Mouse (Mus musculus): ENCODE measurements around the gene Adcy7.

The Adcy7 gene

DNA sequence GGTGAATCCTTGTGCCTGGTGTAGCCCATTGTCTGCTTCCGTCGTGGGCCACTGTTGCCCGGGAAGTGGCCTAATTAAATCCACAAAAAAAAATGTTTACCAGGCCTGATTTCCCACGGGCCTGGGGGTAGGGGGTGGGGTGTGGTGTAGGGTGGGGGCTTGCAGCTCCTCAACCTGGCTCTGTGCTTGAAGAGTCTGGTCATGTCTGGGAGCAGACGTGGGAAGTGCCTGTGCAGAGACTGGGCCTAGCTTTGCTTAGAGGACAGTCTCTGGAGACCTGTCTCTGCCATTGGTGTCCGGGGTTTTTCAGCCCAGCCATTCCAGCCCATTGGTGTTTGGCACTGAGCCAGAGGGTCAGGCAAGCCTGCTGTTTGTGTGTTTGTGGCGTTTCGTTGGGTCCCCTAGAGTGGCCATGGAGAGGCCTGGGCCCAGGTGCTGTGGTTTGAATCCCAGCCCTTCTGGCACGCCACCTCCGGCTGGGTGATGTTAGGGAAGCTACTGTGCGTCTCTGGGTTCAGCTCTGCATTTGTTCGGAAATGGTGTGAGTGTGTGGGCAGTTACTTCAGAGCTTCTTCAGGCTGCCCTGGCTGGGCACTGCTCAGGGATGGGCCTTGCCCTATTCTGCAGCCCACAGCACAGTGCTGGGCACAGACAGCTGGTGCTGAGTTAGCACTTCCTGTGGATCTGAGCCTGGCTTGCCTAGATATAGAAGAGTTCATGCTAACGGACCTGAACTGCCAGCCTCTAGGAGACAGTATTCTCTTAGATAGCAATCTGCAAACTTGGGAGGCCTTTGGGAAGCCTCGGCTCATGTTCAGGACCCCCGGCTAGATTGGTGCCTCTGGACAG is 29.6 kb downstream of the Adcy7 start:
- no peak for DNase-seq (ENCODE audit: low spot score)

DNA sequence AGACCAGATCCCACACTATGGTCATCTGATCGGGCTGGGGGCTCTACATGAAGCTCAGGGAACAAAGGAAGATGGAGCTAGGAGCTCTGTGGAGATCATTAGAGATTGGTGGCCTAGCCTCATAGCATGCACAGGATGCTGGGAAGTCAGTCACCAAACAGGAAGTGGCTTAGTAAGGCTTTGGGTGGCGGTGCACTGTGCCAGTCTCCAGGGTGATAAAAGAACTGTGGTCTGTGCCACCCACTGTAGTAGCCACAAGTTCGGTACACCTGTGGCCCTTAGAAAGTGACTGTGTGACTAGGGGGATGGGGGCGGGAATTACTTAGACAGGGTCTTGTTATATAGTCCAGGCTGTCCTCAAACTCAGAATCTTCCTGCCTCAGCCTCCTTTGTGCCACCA is 33.6 kb downstream of the Adcy7 start:
- DNase-seq (ENCODE audit: low spot score) = no peak

DNA sequence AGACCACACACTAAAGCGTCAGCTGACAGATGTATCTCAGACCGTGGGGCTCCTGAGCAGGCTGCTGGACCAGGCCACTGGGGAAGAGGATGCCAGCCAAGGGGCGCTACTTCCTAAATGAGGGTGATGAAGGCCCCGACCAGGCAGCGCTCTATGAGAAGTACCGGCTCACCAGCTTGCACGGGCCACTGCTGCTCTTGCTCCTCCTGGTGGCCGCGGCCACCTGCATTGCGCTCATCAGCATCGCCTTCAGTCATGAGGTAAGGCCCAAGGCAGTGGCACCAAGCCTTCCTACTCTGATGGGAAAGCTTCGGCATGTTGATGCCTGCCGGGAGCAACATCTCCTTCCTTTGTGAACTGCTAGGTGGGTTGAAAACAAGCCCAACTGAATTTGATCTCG is 34.3 kb downstream of the Adcy7 start:
- DNase-seq (ENCODE audit: low spot score) = no peak

DNA sequence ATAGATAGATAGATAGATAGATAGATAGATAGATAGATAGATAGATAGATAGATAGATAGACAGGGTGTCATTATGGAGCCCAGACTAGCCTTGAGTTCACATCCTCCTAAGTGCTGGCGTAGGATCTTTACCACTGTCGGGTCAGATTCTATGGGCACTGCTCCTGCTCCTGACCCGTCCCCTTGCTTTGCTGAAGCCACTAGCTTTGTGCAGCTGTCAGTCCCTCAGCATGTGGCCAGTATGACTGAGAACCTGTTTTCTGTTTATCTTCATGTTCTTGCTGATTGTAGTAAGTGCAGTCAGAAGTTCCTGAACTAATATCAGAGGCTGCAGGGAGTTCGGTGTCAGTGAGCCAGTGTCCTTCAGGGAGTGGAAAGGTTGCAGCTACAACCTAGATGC is 35.5 kb downstream of the Adcy7 start:
- no peak for DNase-seq (ENCODE audit: low spot score)

DNA sequence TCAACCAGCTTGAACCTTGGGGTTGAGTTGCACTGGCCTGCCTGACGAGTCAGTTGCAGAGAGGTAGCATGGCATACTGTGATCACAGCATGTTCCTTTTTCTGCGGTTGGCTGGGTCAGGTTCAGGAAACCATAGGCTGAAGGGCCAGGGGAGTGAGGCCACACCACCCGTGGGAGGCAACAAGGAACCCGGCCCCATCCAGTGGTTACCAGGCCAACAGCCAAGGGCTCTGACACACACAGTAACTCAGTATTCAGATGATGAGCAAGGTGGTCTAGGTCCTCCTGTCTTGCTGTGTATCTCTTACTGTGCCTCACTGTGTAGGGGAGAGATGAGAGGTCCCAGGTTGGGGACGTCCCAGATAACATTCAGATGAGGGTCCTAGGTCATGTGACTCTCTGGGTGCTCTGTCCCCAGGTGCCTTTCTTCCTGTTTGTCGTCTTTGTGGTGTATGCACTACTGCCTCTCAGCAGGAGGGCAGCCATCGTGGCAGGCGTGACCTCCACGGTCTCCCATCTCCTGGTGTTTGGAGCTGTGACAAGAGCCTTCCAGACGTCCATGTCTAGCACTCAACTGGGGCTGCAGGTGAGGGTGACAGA is 37.2 kb downstream of the Adcy7 start:
- no peak for DNase-seq (ENCODE audit: low spot score)

DNA sequence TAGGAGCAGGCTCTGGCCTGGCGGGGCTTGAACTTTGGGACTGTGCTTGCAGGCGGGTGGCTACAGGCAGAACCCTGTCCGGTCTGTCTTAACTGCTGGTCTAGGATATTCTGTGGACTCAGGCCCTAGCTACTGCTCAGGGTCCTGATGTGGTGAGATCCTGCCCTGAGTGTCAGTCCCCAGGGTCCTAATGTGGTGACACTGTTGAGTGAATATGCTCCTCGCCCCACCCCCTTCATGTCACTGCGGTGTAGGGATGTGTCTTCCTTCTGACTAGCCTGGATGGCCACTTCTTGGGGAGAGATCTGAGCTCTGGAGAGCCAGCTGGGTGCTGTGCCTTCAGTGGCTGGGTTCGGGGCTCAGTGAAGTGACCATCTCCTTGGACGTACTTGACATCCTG is 37.7 kb downstream of the Adcy7 start:
- no peak for DNase-seq (ENCODE audit: low spot score)

DNA sequence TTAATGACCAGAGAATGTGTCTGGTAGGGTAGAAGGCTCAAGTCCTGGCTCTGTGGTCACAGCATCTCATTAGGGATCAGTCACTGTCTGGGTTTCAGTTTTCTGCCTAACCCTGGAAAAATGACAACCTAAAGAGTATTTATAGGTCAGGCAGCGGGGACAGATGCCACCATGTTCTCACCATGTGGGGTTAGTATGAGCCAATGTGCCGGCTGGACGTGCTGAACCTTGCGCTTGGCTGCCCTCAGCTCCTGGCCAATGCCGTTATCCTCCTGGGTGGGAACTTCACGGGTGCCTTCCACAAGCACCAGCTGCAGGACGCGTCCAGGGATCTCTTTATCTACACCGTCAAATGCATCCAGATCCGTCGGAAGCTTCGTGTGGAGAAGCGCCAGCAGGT is 38.1 kb downstream of the Adcy7 start:
- no peak for DNase-seq (ENCODE audit: low spot score)

DNA sequence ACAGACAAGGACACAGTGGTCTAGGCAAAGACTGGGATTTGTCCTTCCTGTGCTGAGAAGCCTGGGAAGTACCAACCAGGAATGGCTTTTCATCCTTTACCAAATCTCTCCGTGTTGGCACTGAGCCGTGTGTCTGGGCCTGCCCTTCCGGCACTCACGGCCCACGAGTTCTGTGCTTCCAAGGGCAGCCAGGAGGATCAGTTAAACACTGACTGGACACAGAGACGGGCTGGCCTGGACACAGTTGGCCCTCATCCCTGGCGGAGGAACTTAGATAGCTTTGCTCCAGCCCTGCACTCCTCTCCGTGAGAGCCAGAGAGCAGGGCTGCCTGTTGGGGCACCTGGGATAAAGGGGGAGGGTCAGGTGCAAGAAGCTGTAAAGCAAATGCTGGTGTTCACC is 40.8 kb downstream of the Adcy7 start:
- no peak for DNase-seq (ENCODE audit: low spot score)

DNA sequence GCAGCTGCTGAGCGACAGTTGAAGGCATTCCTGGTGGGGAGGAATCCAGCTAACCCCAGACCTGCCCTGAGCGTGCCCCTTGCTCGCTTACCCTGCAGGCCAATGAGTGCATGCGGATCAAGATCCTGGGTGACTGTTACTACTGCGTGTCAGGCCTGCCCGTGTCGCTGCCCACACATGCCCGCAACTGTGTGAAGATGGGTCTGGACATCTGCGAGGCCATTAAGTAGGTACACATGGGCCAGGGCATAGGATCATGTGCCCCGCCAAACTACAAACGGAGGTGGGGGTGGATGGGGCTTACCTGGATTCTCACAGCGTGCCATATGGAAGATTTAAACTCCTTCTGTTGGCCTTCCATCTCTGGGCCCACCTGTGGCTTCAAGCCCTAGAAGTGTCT is 41.8 kb downstream of the Adcy7 start:
- DNase-seq (ENCODE audit: low spot score) = no peak

DNA sequence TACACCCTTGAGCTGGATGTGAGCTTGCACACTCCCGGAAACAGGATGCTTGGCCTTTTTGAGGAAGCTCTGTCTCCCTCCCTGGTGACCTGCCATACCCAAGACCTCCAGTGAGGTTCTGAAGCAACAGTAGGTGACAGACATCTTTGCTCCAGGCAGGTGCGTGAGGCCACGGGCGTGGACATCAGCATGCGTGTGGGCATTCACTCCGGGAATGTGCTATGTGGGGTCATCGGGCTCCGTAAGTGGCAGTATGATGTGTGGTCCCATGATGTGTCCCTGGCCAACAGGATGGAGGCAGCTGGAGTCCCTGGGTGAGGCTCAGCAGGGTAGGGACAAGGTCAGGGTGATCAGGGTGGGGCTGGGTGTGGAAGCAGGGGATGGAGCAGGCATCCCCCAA is 43.1 kb downstream of the Adcy7 start:
- no peak for DNase-seq (ENCODE audit: low spot score)

DNA sequence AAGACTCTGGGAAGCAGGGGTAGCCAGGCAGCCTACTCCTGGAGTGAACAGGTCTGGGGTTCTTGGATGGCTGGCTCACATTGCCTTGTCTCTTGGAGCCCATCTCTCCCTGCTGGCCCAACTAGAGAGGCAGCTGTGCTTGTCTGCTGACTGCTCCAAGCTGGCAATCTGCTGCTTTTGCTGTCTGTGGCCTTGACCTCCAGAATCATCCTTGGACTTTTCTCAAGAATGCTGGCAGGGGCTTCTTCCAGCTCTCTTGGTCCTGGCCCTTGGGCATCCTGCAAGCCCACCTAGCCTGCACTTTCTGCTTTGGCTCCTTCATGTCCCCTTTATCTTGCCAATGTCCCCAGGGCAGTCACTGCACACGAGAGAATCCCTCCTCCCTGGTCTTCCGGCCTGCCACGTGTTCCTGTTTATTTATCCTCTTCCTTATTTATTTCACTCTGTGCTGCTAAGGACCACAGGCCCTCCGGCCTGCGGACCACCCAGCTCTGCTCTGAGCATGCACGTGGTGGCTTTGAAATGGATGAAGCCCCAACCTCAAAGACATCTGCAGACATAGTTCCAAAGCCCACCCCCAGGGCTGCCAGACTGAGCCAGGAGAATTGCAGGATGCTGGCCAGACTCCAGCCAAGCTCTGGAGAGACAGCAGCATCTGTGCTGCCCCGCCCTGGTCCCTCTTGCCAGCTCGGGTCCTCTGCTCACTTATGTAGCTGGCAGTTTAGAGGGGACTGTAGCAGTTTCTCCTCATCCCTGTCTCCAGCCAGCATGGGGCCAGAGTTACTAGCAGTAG is 44.1 kb downstream of the Adcy7 start:
- DNase-seq (ENCODE audit: low spot score) = no peak

DNA sequence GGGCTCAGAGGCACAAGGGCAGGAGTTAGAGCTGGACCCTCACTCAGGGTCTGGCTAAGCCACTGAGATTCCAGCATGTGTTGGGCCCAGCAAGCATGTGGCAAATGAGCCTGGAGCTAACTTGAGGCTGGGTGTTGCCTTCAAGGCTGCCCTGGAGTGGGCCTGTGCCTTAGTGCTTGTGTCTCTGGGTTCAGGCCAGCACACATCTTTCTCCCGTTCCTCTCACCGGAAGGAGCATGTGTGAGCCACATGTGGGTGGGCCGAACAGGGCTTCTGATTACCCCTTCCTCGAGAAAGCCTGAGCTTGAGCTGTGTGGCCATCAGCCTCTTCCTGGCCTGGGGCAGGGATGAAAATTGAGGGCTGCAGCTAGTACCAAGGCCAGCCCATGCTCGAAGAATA is 45.1 kb downstream of the Adcy7 start:
- DNase-seq (ENCODE audit: low spot score) = no peak

DNA sequence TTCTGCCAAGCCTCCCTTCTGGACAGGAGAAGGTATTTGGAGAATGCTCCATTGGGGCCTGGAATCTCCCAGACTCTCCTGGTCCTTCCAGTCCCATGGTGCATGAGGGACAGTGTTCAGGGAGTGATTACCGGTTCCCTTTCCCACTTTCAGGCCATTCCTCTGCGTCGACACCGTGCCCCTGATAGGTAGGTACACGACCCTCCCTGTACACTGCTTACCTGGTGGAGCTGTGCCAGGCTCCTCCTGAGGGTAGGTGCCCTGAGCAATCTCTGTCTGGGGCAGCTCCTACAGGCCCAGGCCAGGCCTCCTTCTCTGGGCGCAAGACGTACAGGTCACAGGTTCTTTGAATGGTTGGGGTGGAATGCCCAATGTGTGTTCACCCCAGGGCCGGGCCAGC is 45.9 kb downstream of the Adcy7 start:
- no peak for DNase-seq (ENCODE audit: low spot score)

DNA sequence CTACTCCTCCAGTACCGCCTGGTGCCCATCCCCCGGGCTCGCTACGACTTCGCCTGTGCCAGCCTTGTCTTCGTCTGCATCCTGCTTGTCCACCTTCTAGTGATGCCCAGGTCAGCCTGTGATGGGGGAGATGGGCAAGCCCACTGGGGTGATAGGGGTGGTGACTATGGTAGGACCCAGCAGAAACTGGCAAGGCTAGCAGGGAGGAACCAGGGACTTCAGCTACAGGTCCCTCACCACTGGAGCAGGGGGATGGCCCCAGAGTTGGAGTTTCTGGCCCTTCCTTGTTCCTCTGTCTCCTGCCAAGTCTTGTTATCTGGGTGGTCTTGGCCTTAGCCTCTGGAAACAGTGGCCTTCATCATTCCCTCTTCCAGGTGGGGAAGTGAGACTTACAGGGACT is 47.9 kb downstream of the Adcy7 start:
- no peak for DNase-seq (ENCODE audit: low spot score)

DNA sequence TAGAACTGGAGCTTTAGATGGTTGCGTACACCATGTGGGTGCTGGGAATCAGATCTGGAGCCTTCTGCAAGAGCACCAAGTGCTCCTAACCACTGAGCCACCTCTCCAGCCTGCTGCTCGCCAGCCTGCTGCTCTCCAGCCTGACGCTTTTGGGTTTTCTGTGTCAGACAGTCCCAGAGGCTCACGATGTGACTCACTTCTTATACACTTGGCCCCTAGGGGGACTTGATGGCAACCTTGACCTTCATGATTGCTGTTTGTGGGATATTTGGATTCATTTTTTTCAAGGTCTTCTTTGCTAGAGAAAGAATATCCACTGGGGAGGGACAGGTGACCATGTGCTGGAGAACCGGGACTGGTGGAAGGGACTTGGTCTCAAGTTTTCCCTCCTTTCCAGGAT is 49.2 kb downstream of the Adcy7 start:
- no peak for DNase-seq (ENCODE audit: low spot score)

DNA sequence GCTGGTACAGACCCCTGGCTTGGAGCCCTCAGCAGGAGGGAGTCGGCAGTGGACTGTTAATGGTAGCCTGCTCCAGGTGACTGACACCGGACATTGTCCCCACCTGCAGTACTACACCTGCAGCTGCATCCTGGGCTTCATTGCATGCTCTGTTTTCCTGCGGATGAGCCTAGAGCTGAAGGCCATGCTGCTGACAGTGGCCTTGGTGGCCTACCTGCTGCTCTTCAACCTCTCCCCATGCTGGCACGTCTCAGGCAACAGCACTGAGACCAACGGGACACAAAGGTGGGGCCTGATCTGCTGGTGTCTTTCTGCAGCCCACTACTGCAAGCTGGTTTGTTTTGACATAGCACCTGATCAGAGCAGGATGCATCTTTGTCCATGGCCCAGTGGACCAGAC is 51.3 kb downstream of the Adcy7 start:
- DNase-seq (ENCODE audit: low spot score) = no peak

DNA sequence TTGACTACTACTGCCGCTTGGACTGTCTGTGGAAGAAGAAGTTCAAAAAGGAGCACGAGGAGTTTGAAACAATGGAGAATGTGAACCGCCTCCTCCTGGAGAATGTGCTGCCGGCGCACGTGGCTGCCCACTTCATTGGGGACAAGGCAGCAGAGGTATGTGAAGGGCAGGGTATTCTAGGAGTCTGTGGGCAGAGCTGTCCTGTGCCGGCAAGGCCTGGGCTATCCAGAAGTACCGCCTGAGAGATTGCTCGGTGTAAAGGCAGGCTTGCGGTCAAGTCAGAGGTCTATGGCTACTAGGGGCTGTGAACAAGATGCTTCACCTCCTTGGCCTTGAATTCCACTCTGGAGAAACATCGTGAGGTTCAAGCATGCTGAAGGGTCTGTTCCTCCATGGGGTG is 52.6 kb downstream of the Adcy7 start:
- no peak for DNase-seq (ENCODE audit: low spot score)

DNA sequence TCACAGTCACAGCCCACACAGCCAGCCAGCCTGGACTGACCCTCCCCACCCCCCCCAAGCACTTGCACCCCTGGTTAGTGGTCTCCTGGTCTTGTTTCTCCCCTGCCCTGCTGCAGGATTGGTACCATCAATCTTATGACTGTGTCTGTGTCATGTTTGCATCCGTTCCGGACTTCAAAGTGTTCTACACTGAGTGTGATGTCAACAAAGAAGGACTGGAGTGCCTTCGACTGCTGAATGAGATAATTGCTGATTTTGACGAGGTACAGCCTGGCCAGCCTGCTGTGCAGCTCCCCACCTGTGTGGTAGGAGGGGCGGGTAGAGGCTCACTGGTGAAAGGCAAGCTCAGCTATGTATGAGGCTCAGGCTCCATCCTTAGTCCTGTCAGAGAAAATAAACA is 53.0 kb downstream of the Adcy7 start:
- no peak for DNase-seq (ENCODE audit: low spot score)

DNA sequence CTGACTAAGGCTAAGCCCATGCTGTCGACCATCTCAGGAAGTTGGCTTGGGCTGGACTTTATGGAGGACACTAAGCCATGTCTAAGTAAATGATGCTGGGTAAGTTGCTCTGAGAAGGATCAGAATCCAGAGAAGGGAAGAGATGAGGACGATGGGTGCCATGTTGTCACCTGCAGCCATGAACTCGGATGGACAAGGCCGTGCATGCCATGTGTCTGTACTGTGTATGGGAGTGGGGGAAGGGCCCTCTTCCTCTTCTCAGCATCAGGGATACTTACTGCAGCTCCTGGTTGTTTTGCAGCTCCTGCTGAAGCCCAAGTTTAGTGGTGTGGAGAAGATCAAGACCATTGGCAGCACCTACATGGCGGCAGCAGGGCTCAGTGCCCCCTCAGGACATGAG is 53.6 kb downstream of the Adcy7 start:
- DNase-seq (ENCODE audit: low spot score) = no peak

DNA sequence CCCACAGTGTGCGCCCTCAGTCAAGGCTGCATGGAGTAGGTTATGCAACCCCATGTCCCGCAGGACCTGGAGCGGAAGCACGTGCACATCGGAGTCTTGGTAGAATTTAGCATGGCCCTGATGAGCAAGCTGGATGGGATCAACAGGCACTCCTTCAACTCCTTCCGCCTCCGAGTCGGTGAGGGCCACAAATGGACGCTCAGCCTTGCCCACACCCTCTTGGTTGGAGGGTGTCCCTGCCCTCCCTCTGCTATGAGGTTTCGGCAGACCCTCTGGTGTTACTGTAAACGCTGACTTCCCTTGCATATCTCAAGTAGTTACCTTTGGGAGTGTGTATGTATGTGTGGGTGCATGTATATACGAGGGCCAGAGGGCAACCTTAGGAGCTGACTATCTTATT is 54.1 kb downstream of the Adcy7 start:
- DNase-seq (ENCODE audit: low spot score) = no peak

DNA sequence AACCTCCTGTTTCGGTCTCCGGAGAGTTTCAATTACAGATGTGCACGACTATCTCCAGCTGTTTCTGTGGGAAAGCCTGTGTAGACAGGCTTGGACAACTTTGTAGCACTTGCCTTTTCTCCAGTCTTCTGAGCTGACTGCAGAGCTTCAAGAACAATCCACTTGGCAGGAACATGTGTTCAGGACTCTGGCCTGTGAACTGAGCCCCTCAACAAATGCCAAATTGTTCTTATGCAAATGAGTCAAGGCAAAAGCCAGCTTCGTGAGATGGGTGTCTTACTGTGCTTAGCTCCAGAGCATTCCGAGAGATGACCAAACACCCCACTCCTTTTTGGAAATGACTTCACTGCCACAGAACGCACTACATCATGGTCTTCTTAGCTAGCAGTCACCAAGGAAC is 56.5 kb downstream of the Adcy7 start:
- no peak for DNase-seq (ENCODE audit: low spot score)

DNA sequence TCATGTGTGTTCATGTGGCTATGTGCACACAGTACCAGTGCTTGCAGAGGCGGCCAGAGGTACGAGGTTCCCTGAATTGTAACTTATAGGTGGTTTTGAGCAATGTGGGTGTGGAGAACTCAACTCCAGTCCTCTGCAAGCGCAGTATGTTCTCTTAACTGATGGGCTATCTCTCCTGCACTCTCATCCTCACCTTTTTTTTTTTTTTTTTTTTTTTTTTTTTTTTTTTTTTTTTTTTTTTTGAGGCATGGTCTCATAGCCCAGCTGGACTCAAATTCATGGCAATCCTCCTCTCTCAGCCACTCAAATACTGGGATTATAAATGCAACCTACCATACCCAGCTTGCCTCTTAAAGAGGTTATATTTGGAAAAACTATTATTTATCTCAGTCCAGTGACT is 58.6 kb downstream of the Adcy7 start:
- no peak for DNase-seq (ENCODE audit: low spot score)

DNA sequence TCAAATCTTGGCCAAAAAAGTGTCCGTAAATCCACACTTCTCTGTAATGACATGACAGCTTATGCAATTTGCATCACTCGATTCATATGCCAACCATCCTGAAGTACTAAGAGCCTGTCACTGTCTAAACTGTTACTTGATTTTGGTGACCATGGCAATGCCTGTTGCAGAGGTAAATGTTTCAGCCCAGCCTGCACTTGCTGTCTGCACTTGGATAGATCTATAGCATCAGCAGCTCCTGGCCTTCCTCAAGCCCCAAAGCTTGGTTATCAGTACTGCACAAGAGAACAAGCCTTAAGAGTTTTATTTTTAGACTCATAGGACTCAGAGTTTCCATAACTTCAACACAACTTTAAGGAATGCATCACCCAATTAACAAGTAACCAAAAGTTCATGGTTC is 62.2 kb downstream of the Adcy7 start:
- no peak for DNase-seq (ENCODE audit: low spot score)

Data from ovary, postnatal 10 days (tissue).